Mouse (Mus musculus) right cerebral cortex, postnatal 25 days (tissue): Measurements from ENCODE around the gene BC048507.
"Not testable (repeated sequence)": the region's sequence is repeated elsewhere in the genome, so short reads cannot be mapped to it uniquely, and the experiment has no call there.

Experiments
- DNase-seq: peaks from one replicate; pipeline ENCODE4 v3.0.0; 2022

Gene BC048507

DNA sequence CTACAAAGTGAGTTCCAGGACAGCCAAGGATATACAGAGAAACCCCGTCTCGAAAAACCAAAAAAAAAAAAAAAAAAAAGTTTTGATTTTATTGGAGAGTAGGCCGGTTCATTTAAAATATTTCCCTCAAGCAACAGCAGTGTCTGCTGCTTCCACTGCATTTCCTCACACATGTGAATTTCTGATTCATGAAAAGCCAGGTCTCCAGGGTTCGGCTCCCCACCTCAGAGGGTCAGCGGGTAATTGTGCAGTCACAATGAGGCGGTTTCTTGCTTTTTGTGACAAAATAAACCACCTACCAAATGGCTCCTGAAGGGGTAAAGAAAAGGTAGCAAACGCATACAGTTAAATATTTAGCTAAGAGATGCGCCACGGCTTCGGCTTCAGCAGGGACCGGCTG is at the start of gene BC048507:
Gene BC048507, plus strand, starts transcription at position 301 of the 400 bp plus-strand sequence.
- no peak for DNase-seq

DNA sequence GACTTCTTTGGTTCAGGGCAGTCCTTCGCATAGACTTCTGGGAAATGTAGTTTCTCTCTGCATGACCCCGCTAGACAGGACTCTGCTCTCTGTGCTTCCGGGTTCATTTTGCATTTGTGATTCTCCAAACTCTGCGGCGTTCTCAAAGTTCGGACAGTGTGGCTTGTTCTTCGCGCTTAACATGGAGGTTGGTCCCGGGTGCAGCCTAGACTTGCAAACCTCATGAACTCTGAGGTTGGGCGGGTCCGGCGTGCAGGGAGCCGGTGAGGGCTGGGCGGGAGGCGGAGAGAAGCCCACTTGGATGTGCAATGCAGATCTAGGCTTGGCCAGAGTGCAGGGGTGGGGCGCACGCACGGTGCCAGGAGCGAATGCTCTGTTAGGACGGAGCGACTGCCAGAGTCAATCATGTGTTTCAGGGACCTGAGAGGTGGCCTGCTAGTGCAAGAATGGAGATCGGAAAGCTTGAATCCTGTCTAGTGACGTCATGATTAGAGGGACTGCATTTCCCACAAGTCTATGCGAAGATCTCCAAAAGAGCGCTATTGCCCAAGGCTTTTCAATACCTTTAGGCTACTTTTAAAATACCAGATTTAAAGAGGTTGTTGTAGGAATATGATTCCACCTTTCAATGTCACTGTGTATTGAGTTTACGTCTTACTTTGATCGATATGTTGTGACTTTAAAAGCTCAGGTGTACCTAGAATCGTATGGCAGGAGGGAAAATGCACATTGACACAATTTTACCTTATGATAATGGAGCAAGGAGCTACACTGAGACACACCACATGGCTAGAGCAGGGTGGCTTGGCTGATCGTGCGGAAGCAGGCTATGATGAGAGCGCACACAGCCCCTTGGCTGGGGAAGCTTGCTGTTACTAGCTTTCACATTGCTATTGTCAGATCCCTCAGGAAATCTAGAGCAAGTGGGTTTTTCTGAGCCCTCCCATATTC is 49.1 kb upstream of the BC048507 start, which contains the start of gene Zfp273:
Gene Zfp273, plus strand, starts transcription at position 31 of the 951 bp plus-strand sequence.
- peak; percentile 79 for DNase-seq

GRCm38 (mm10) chr13:67818636-67819035 is 44.5 kb upstream of the BC048507 start:
- no peak for DNase-seq

DNA sequence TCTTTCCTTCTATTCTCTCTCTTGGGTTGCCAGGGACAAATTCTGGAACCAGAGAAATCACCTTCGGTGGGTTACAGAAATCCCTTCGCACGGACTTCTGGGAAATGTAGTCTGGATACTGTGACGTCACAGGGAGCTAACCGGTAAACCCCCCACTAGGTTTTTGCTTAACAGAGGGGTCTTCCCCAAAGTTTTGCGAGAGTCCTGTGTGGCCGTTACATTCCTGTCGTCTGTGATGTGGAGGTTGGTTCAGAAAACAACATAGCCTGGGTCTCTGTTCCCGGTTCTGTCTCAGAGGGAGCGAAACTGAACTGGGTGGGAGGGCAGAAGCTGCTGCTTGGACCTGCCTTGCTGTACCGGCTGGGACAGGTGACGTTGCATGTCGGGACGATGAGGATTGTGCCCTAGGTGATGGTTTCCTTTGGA is 32.2 kb upstream of the BC048507 start, which contains the start of gene Gm10037:
Gene Gm10037, plus strand, starts transcription at position 196 of the 426 bp plus-strand sequence.
- peak; percentile 69 for DNase-seq

DNA sequence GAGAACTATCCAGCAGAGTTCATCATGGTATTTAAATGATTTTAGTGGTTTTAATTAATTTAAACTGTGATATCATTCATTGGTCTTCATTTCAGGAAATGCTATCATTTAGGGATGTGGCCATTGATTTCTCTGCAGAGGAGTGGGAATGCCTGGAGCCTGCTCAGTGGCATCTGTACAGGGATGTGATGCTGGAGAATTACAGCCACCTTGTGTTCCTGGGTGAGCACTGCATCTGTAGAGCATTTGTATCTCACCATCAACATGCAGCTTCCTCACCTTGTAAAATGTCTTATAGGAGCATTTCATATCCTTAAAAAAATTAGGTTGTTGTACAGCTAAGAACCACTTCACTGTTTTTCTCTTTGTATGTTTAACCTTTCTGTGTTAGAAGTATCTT is 30.0 kb upstream of the BC048507 start:
- not testable (repeated sequence) for DNase-seq

DNA sequence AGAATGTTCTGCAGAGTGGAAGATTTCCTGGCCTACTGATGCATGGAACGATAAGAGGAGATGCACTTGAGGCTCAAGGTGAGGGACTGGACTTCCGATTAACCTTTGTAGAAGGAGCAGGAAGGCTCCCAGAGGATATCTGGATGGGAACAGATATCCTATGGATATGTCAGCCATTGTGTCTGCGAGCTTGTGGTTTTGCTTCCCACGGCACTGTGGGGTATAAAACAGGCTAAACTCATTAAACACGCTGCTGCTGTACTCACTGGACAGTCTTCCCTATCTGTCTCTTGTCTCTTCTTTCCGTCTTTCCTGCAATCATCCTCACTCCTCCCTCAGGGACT is 19.4 kb upstream of the BC048507 start:
- DNase-seq = no peak

- DNase-seq = peak; percentile 40
Measured at GRCm38 (mm10) chr13:67844119-67844852, 18.8 kb upstream of the BC048507 start.

DNA sequence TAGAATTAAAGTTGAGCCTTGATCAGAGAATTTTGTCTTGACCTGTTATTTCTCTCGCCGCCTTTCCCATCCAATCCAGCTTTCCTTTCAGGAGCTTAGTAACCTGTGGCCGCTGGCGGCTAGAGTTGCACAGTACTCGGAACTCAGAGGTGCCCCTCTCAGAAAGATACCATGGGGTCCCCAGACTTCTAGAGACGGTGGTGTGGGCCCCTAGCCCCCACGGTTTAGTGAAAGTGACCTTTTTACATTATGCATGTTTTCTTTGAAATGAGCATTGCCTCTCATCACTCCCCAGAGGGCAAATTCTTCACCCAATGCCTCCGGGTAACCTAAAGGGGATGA is 18.3 kb upstream of the BC048507 start:
- DNase-seq = no peak

DNA sequence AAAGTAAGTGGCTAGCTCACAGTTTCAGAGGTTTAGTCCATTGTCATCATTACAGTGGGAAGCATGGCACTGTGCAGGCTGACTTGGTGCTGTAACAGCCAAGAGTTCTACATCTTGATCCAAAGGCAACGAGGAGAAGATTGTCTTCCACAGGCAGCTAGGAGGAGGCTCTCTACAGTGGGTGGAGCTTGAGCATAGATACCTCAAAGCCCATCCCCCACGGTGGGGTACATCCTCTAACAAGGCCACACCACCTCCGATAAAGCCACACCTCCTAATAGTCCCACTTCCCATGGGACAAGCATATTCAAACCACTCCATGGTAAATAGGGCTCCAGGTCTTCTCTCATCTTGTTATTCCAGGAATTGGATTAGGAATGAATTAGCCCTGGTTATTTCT is 12.8 kb upstream of the BC048507 start:
- no peak for DNase-seq

DNA sequence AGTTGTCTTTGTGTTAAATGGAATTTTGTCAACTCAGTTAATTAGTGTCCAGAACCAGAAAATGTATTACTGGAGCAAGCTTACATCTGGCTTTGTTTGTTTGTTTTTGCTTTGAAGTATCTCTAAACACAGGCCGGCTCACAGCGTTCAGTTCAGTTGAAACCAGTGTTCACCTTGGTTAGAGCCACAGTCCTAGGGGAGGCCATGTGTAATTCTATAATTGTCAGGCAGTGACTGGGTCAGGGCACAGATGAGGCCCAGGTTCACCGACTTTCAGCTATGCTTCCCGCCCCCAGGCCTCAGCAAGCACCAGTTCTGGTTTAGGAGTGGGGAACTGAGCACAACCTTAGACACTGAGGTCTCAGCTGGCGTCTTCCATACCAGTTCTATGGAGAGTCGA is 10.0 kb upstream of the BC048507 start:
- DNase-seq = no peak

GRCm38 (mm10) chr13:67853983-67854382 is 9.1 kb upstream of the BC048507 start:
- no peak for DNase-seq

DNA sequence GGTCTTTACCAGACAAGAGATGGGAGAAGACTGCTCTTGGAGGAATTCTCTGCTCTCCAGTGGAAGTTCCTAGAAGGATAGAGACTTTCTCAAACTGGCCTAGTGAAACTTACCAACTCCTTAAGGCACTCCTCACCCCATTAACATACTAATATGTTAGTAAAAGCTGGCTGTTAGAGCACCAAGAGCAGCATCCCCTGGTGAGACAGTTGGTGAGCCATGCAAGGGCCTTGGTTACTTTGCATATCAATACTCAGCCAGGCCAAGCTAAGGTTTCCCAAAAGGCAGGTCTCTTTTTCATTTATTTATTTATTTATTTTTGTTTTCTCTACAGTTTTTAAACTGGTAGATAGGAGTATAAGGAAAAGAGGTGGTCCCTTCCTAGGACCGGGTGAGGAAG is 5.8 kb upstream of the BC048507 start:
- DNase-seq = no peak

DNA sequence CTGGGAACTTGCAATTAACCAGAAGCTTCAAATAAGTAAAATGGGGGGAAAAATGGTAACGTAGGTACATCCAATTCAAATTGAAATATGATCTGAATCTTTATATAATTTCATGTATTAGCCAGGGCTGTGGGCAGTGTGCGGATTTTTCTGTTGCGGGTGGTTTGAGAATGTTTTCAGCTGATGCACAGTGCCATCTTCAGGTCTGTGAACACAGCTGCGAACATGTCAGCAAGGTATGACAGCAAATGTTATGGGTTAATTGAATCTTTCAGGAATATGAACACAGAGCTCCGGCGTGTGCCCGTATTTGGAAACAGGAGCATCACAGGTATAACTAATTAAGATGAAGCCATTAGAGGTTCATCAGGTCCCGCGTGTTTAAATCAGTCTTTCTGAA is 618 bp upstream of the BC048507 start:
- DNase-seq = no peak

DNA sequence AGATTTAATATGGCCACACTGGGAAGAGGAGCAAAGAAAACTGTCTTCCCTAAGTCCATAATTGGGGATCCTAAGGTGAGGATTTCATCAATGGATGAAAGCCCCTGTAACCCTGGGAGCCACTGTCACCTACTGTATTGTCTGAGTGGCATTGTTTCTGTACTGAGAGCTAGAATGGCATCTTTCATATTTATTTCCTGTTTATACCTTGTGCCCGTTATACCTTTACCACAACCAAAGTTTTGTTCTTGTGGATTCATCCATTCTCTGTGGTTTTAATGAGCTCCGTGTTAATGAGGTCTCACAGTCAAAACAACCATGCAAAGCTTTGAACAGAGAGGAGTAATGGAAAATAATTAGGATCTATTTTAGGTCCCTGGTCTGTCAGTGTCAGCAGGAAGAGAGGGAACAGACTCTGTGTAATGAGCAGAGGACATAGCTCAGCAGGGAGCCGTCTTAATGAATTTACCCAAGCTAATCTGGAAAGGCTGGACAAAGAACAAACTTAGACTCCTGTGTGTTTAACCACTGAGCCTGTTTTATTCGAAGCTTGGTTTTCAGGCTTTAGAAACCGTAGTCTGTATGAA is 1.7 kb downstream of the BC048507 start:
- no peak for DNase-seq

GRCm38 (mm10) chr13:67867899-67868298 is 4.8 kb downstream of the BC048507 start:
- DNase-seq = no peak

- not testable (repeated sequence) for DNase-seq
Measured at GRCm38 (mm10) chr13:67876049-67876698, 13.0 kb downstream of the BC048507 start.

DNA sequence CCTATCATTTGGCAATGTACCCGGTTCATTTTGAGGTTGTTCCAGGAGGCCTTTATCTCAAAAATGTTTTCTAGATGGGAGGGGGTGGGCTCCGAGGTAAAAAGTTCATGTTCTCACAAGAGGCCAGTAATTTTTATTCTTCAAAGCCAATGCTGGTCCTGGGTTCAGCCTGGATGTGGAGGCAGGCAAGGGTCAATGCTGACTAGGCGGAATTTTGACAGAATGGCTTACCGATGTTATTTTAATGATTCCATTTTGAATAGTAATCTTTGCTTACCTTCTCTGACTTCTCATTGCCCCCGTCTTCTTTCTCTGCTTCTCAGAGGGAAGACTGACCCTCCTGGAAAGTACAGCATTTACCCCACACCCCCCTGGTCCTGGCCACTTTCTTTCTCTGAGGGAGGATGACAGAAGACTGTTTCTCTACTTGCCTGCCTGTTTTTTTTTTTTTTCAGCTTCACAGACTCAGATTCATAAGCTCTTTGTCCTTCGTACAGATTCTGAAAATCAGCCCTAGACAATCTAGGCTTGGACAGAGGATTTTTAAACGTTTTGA is 13.7 kb downstream of the BC048507 start:
- no peak for DNase-seq

DNA sequence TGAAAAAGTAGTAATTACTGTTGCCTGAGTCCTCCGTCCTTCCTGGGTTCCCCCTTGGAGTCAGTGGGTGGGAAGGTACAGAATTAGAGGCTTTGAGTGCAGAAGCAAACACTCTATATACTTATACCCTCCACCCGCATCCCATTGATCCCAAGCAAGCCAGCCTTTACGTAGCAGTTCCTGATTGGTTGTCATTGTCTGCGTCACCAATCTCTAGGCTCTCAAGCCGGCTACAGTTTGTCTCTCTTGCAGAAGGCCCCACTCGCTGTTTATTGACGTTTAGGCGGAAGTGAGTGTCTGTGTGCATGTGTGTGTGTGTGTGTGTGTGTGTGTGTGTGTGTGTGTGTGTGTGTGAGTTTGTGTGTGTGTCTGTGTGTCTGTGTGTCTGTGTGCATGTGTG is 20.8 kb downstream of the BC048507 start:
- no peak for DNase-seq

- DNase-seq = no peak
Measured at GRCm38 (mm10) chr13:67909759-67910158, 46.6 kb downstream of the BC048507 start.
